Mouse (Mus musculus) left cerebral cortex, postnatal 25 days (tissue): Measurements from ENCODE around the gene Rasl12. TPM values are rescaled to one million over a fixed set of nuclear protein-coding genes. Genes with fewer than 3 reads are reported as not detected.

Experiments
- DNase-seq, 2 experiments: peaks; one replicate each; pipeline ENCODE4 v3.0.0; 2022; ENCODE audit warnings: low spot score in 2 of 2, mixed read lengths in 1 of 2
- intact Hi-C: fragments of 180-260 bp; cut with DNase I; formaldehyde crosslinking; loops from one replicate; pipeline ENCODE4 v1.15.1; 2025
- total RNA-seq, 2 experiments: library from RNA; stranded (reverse); gene quantifications; 2 replicates each; pipeline ENCODE4 v1.2.3; 2021

The Rasl12 gene
- total RNA-seq, 2 experiments from 2014 or later = 2.7 to 3.4 TPM

DNA sequence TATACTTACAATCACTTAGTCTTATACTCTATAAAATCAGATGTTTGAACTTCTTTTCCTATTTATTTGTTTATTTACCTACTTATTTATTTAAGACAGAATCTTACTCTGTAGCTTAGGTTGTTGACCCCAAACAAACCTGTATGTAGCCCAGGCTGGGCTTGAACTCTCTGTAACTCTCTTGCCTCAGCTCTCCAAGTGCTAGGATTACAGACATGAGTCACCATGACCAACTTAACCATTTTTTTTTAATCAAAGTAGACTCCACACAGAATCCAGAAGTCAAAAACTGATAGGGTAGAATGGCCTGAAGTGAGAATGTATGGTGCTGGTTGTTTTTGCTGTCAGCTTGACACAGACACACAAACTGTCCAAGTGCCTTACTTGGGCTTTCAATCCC, 32.1 kb downstream of the Rasl12 start:
- intact Hi-C loops = no loop called here
- no peak for DNase-seq

DNA sequence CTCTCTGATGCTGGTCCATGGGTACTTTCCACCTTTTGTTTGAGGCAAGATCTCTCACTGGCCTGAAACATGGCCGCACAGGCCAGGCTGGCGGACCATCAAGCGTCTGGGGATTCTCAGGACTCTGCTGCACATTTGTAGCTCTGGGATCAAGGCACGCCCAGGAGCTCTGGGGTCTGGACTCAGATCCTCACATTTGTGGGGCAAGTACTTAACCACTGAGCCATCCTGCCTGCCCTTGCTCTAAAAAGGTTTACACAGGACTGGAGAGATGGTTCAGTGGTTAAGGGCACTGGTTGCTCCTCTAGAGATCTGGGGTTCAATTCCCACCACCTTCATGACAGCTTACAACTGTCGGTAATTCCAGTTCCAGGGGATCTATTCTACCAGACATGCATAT, 32.6 kb downstream of the Rasl12 start:
- no peak for DNase-seq
- intact Hi-C loops = no loop called here

DNA sequence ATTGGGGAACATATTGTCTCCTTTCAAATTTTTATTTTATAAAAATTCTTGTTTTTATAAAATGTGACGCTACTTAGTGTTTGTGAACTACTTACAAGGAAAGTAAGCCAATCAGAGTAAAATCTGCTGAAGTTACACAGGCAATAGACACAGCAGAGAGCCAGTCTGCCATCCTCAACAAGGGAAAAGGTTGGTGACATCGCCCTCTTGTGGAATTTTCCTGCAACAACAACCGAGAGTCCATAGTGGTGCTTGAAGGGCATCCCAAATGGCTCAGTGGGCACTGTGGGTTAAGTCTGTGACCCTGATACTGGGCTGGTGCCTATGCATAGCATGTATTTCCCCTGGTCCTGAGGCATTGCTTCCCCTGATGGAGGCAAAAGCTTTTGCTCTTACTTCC, 33.9 kb downstream of the Rasl12 start:
- DNase-seq = peak; percentile 87 to 94

DNA sequence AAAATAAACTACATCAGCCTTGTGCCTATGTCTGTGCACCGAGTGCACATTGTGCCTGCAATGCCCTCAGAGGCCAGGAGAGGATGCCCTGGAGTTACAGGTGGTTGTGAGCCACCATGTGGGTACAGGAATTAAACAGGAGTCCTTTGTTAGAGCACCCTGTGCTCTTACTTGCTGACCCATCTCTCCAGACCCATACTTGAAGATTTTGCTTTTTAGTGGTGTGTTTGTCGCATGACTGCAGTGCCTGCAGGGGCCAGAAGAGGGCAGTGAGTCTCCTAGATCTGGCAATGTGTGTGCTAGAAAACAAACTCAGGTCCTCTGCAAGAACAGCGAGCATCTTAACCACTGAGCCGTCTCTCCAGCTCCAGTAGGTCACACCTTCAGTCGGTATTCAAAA, 35.8 kb downstream of the Rasl12 start:
- DNase-seq = peak in 1 of 2 experiments; percentile 23
- intact Hi-C loops = no loop called here

More for the DNA sequence above, 33.9 kb downstream of the Rasl12 start:
- intact Hi-C loops = loop anchor here (1.0 kb wide), 2 partner anchors 39 to 60 kb away; no protein-coding TSS in a partner anchor

DNA sequence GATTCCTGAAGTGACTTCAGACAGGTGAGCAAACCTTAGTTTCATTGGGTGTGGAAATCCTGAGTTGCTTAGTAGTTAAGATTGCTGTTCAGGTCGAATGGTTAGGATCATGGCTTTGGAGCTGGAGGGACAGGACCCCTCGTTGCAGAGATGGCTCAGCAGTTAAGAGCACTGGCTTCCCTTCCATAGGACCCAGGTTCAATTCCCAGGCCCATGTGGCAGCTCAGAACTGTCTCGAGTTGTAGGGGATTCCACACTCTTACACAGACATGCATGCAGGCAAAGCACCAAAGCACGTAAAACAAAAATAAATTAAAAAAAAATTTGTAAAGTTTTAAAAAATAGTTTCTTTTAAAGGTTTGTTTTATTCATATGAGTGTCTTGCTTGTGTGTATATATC, 36.9 kb downstream of the Rasl12 start:
- intact Hi-C loops = no loop called here
- no peak for DNase-seq

DNA sequence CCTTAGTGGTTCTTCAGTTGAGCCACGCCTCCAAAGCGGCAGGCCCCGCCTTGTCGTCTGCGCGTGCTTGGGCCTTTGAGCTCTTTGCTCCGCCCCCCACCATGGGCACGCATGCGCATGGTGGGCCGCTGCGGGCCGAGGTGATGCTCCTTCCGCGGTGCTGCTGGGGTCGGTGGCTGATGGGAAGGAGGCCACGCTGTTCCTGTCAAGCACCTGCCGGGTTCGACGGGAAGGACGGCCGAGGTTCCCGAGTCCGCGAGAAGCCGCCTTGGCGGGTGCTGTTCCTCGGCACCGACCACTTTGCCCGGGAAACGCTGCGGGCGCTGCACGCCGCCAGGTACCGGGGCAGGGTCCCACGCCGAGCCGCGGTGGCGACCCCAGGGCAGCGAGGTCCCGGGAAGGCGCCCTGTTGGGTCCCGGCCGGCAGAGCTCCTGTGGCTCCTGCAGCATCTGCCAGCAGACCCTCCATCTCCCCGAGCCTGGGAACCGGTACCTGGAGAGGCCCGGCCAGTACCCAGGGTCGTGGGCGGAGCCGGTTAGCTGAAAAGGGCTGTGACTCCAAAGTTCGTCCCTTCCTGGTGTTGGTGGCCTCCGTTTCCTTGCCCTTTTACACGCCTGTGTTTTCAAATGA, 37.5 kb downstream of the Rasl12 start, which contains the start of gene Mtfmt:
Gene Mtfmt (plus strand): TSS at position 112 of the 631 bp plus-strand sequence.
- intact Hi-C loops = no loop called here
- peak; percentile 87 to 91 for DNase-seq

DNA sequence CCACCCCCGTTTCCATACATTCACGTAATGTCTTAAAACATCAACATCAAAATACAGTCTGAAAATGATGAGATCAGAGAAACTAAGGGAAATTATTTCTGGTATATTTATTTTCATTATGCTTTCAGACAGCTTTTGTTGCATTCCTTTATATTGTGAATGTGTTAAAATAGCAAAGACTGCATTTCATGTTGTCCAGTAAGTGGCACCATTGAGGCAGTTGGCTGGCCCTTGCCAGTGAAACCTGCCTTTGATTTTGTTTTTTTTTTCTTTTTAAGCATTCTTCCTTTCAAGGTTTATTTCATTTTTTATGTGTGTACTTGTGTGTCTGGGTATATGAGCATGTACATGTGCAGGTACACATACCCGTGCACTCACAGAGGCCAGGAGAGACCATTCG, 46.4 kb downstream of the Rasl12 start:
- intact Hi-C loops = no loop called here
- no peak for DNase-seq

DNA sequence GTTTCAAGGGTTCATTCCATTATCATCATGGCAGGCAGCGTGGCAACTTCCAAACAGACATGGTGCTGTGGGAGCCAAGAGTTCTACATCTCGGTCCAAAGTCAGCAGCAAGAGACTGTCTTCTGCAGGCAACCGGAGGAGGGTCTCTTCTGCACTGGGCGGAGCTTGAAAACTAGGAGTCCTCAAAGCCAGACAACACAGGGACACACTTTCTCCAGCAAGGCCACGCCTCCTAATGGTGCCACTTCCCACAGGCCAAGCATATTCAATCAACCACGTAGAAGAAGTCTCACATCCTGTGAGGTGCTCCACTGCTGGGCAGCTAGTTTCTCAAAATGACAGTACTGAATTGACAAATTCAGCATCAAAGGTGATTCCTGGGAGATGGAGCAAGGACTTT, 49.6 kb downstream of the Rasl12 start:
- no peak for DNase-seq
- intact Hi-C loops = no loop called here

DNA sequence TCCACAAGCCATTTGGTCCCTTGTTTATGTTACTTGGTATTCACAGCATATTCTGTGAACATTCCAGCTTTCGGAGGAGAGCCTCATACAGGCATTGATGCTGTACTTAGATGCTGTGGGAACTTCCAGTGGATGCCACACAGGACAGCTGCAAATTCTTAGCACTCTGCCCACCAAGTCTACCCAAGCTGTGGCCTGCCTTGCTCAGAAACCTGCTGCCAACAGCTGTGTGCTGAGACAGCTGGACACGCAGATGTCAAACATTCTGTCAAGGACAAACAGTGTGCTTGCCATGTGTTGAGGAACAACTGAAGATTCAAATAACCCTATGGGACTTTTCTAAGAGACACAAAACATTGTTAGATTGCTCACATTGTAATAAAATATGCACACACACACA, 60.7 kb downstream of the Rasl12 start:
- intact Hi-C loops = no loop called here
- DNase-seq = no peak

DNA sequence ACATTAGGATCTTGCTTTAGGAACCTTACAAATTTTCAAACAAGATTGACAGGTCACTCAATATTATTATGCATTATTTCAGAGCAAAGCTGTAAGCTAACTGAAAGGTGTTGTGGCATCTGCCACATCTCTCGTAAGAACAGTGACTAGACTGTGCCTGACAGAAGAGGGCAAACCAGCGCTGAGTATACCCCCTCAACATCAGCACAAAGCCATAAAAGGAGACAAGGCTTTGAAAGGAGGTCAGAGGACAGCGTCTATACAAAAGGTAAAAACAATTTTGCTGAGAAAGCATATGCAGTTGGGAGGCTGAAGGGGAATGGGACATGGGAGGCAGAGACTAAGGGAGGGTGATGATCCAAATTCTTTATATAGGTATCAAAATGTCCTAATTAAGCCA, 61.9 kb downstream of the Rasl12 start:
- no peak for DNase-seq
- intact Hi-C loops = no loop called here

DNA sequence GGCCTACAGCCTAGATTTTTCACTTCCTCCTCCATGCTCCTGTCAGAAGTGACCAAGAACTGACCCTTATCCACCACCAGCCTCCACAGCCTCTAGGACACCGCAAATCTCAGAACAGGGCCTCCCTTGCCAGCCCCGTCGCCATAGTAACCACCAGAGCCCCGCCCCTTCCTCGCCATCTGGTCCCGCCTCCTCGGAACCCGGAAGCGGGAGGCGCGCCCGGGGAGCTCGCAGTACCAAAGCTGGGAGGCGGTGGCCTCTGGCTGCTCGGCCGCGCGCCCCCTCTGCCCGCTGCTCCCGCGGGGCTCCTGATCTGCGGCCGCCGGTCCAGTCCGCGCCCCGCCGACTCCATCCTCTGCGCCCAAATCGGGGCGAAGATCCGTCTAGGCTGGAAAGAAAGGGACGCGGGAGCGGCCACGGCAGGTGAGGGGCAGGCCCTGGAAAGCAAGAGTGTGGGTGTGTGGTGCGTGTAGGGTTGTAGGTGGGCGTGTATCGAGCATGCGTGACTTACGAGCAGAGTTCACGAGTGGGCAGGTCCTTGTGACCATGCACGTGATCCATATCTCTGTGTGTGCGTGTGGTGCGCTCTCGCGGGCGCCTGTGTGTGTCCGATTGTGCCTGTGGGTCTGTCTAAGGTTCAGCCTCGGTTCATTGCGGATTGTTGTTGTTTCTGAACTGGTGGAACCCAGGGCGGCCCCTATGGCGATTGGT, 62.6 kb downstream of the Rasl12 start, which contains the start of gene Spg21:
Gene Spg21 (plus strand): TSS at position 216 of the 711 bp plus-strand sequence.
- intact Hi-C loops = no loop called here
- peak; percentile 93 to 95 for DNase-seq

DNA sequence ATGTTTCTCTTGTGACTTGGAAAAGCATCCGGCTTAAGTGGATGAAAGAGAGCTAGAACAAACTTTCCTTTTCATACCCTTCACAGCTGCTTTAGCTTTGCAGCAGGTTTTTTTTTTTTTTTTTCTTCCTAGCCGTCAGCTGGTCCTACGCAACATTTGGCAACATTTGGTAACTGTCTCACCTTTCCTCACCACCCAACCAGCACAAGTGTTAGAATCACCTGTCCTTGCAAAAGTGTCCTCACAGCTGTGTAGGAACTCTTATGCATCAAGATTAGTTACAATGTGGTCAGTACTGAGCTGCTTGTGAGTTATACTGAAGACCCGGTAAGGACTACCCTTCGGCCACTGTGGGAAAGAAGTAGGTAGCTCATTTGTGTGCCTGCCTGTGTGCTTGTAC, 64.2 kb downstream of the Rasl12 start:
- intact Hi-C loops = no loop called here
- no peak for DNase-seq

DNA sequence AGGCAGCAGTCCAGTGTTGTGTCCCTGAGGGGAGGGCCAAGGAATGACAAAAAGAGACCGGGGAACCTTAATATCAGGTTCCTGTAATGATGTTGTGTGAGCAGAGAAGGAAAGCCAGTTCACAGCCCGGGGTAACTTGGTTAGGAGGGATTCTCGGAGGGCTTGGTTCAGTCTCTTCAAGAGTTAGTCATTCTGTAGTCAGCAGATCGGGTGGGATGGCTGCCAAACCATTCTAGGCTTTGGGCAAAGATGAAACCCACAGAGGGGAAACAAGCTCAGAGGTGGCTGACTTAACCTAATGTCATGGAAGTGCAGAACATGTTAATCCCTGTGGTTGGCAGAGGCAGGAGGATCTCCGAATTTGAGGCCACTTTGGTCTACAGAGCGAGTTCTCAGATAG, 65.9 kb downstream of the Rasl12 start:
- DNase-seq = peak in 1 of 2 experiments; percentile 12
- intact Hi-C loops = no loop called here

Other genes starting within 250 kb of the Rasl12 start
- 1 to 10 TPM; 3.3 to 3.6 TPM for gene Parp16, start 203.2 kb upstream of the Rasl12 start, total RNA-seq
- under 1 TPM; 0.07 to 0.09 TPM for gene Cilp, start 133.3 kb upstream of the Rasl12 start, total RNA-seq
- gene Clpx, start 104.2 kb upstream of the Rasl12 start, total RNA-seq = 10 to 100 TPM; 28.9 to 29.6 TPM
- 10 to 100 TPM; 28.0 to 29.1 TPM for gene Pdcd7, start 52.4 kb upstream of the Rasl12 start, total RNA-seq
- gene Ubap1l, start 37.5 kb upstream of the Rasl12 start, total RNA-seq = 1 to 10 TPM; 3.3 to 5.8 TPM
- gene Kbtbd13, start 6.9 kb upstream of the Rasl12 start, total RNA-seq = under 1 TPM; 0.11 to 0.32 TPM
- not detected for gene Slc51b, start 24.4 kb downstream of the Rasl12 start, total RNA-seq
- gene Mtfmt, start 37.3 kb downstream of the Rasl12 start, total RNA-seq = 10 to 100 TPM; 17.4 to 19.2 TPM
- 10 to 100 TPM; 27.8 to 32.1 TPM for gene Spg21, start 62.4 kb downstream of the Rasl12 start, total RNA-seq
- gene Ankdd1a, start 121.7 kb downstream of the Rasl12 start, total RNA-seq = 1 to 10 TPM; 2.8 to 3.7 TPM
- 10 to 100 TPM; 13.3 to 17.0 TPM for gene Plekho2, start 181.5 kb downstream of the Rasl12 start, total RNA-seq
- under 1 TPM; 0.27 to 0.46 TPM for gene Pif1, start 188.7 kb downstream of the Rasl12 start, total RNA-seq
- 1 to 10 TPM; 2.2 to 3.2 TPM for gene Rbpms2, start 231.1 kb downstream of the Rasl12 start, total RNA-seq